Mouse (Mus musculus) left cerebral cortex, postnatal 25 days (tissue): Measurements from ENCODE around the gene Mroh9. TPM values are rescaled to one million over a fixed set of nuclear protein-coding genes. Genes with fewer than 3 reads are reported as not detected.

Experiments
- DNase-seq, 2 experiments: peaks; one replicate each; pipeline ENCODE4 v3.0.0; 2022; ENCODE audit warnings: low spot score in 2 of 2, mixed read lengths in 1 of 2
- intact Hi-C: fragments of 180-260 bp; cut with DNase I; formaldehyde crosslinking; loops from one replicate; pipeline ENCODE4 v1.15.1; 2025
- total RNA-seq, 2 experiments: library from RNA; stranded (reverse); gene quantifications; 2 replicates each; pipeline ENCODE4 v1.2.3; 2021

Mroh9 gene
- total RNA-seq, 2 experiments from 2014 or later: not detected

DNA sequence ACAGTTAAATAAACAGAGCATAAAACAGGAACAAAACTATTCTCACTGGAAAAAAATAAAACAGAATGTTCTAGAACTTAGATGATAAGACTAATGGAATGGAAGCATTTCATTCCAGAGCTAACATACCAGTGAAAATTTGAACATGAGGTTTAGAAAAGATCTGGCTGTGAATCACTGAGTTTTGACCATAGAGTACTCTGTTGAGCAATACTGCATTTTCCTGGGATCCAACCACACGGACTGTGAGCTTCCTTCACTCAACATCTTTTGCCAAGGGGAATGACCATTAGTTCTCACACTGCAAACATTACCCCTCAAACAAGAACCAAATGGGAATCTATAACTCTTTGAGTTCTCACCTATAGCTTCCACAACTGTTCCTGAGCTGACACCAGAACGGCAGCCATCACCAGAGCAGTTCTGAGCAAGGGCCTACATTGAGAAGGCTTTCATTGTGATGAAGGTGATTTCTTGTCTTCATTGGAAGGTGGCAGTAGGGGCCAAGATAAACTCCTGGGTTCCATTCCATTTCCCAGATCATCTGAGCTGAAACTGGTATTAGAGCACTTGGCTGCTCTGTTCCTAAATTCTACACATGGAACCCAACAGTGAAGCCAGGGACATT is 99.2 kb downstream of the Mroh9 start:
- no peak for DNase-seq
- intact Hi-C loops: no loop called here

DNA sequence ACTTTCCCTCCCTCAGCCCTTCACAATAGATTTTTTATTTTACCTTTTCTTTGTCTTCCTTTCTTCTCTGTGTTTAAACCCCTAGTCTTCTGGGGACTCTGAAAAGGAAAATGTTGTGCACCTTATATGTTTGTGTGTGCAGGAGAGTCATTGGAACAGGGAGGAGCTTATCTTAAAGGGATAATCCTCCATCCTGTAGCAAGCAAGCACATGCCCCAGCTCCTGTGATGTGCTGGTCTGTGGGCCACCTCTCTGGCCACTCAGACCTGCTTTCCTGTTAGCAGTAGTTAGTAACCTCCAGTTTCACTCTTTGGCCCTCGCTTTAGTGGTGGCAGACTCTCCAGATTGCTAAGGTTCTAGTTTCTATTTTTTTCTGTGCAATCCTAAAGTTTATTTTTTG is 101.0 kb downstream of the Mroh9 start, which contains the start of gene Fmo3:
TSS of gene Fmo3 (minus strand) at position 101 of the 400 bp plus-strand sequence.
- intact Hi-C loops: no loop called here
- no peak for DNase-seq

Other genes starting within 250 kb of the Mroh9 start
- gene Fmo1, start 219.1 kb downstream of the Mroh9 start, total RNA-seq: 10 to 100 TPM; 11.4 to 16.4 TPM
- 1 to 10 TPM; 2.0 to 4.1 TPM for gene Fmo2, start 186.9 kb downstream of the Mroh9 start, total RNA-seq
- not detected for gene Fmo6, start 148.2 kb downstream of the Mroh9 start, total RNA-seq
- not detected for gene Fmo3, start 101.1 kb downstream of the Mroh9 start, total RNA-seq
- gene Prrx1, start 228.0 kb upstream of the Mroh9 start, total RNA-seq: 1 to 10 TPM; 5.5 TPM